Mouse (Mus musculus) cerebellum, postnatal 4 days (tissue): ENCODE results near the gene Pcmt1.

Experiments
- DNase-seq, 2 experiments: peaks; one replicate each; pipeline ENCODE4 v3.0.0; 2022; ENCODE audit warnings: low spot score in 2 of 2, mixed read lengths in 1 of 2

The Pcmt1 gene

GRCm38 (mm10) chr10:7589592-7590233, 91.2 kb downstream of the Pcmt1 start, which contains the start of gene Lrp11:
TSS of gene Lrp11 (plus strand) at chr10:7589800.
- peak; percentile 74 to 83 for DNase-seq

GRCm38 (mm10) chr10:7586771-7587170, 94.2 kb downstream of the Pcmt1 start:
- DNase-seq, result no peak

- DNase-seq, result no peak
Measured at GRCm38 (mm10) chr10:7582891-7583557, 97.9 kb downstream of the Pcmt1 start.

- no peak for DNase-seq
Measured at GRCm38 (mm10) chr10:7582157-7582890, 98.6 kb downstream of the Pcmt1 start.

- no peak for DNase-seq
Measured at GRCm38 (mm10) chr10:7581401-7581800, 99.5 kb downstream of the Pcmt1 start.
